Mouse (Mus musculus) T-cell, adult 66 days (primary cell): ENCODE data around the gene Cfap298. TPM values are rescaled to one million over a fixed set of nuclear protein-coding genes. Genes with fewer than 3 reads are reported as not detected.

Experiments used
- total RNA-seq, 2 experiments: library from RNA; stranded (reverse); gene quantifications; 3 replicates in 1 of 2; 4 replicates in 1 of 2; pipeline ENCODE4 v1.2.4; 2023

Cfap298 gene
- 10 to 100 TPM; 14.1 to 20.4 TPM for total RNA-seq

DNA sequence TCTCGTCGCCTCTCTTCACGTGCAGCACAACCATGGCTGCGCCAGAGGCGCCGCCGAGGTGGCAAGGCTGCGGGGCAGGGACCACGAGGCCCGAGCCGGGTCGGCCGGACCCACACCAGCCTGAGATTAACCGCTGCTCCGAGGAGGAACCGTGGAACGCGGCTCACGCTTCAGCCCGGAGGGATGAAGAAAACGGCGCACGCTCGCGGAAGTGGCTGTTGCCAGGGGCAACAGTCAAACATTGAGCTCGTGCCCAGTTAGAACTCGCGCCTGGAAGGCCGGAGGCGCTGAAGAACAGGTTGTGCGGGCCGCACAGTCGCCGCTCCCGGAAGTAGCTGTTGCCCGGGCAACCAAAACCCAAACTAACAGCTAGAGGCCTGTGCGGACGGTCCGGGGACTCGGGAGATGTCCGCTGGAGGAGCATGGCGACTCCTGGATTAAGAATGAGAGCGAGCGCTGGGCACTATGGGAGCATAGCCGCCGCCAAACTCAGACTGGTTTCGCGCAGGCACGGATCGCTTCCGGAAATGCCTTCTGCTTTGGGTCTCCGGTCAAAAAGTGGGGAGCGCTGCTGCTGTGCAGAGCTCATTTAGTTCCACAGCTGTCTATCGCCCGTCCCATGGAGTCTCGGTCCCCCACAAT is at the start of gene Cfap298:
Gene Cfap298 (minus strand): TSS at position 428 of the 642 bp plus-strand sequence.

Other genes with a start within 250 kb of the Cfap298 start
- gene Mis18a, start 207.7 kb downstream of the Cfap298 start, total RNA-seq: 10 to 100 TPM; 29.0 to 30.7 TPM
- not detected for gene Mrap, start 196.9 kb downstream of the Cfap298 start, total RNA-seq
- gene Urb1, start 124.7 kb downstream of the Cfap298 start, total RNA-seq: 10 to 100 TPM; 35.4 to 36.6 TPM
- not detected for gene Eva1c, start 108.4 kb downstream of the Cfap298 start, total RNA-seq
- gene Synj1, start 76.2 kb upstream of the Cfap298 start, total RNA-seq: 10 to 100 TPM; 69.0 to 84.4 TPM
- gene Paxbp1, start 109.4 kb upstream of the Cfap298 start, total RNA-seq: 100 to 1,000 TPM; 135 to 140 TPM
- gene 4932438H23Rik, start 160.0 kb upstream of the Cfap298 start, total RNA-seq: 1 to 10 TPM in 1 of 2 experiments, under 1 TPM in 1; 0.30 to 1.4 TPM